Mouse (Mus musculus): ENCODE data around the gene Safb2.

DNA sequence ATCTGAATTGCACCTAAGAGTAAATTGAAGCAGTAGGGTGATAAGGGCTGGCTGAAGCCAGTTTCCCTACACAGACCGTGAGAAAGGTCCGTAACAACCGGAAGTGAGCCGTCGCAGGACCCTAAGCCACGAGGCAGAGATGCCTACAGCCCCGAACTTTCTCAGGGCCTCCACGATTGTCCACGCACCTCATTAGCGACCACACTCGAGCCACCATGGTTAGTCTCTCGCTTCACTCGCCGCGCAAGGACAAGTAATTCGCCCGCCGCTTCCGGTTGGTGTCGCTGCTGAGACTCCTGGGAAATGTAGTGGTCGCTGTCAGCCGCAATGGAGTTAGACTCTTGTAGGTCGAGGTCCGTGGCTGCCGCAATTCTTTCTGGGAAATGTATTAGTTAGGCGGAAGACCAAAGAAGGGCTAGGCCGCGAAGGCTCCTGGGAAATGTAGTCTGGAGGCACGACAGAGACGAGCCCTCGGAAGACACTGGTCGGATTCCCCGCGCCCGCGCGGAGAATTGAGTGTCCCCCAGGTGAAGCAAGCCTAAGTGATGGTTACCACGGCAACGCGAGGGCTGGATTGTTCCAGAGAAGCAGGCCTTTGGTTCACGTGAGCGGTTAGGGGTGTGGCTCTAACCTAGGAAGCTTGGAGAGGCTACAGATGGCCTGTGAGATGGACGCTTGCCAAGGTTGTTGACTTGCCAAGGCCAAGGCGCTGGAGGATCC is 25.2 kb upstream of the Safb2 start, which contains the start of gene 2410015M20Rik:
- no peak; the same call in 1 of the 2 replicates for TF ChIP-seq FLI1 (IDR thresholded peaks at IDR 0.05; ENCODE audit: low read length)
- no peak for TF ChIP-seq GATA1 (IDR thresholded peaks at IDR 0.05; ENCODE audit: borderline replicate concordance, low read length)

Data from megakaryocyte, embryonic 14.5 days (primary cell).